Mouse (Mus musculus) urinary bladder, postnatal 25 days (tissue): ENCODE data around the gene Rtraf.

Source experiments
- DNase-seq: peaks from one replicate; pipeline ENCODE4 v3.0.0; 2022; ENCODE audit warnings: low spot score

Gene Rtraf

DNA sequence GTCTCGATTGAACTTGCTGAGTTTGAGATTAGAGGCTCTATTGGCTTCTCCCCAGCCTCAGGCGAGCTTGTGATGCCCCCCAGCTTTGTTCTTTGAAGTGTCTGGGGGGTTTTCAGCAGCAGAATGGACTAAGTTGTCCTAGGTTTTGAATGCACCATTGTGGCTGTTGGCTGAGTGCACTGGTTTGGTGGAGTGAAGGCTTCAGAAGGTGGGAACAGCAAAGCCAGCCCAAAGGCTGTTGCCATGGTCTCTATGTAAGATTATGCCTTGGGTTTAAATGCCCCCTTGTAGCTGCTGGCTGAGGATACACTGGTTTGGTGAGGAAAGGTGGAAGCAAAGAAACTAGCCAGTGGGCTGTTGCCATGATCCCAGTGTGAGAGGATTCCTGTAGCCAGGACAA, 23.1 kb downstream of the Rtraf start:
- no peak for DNase-seq

DNA sequence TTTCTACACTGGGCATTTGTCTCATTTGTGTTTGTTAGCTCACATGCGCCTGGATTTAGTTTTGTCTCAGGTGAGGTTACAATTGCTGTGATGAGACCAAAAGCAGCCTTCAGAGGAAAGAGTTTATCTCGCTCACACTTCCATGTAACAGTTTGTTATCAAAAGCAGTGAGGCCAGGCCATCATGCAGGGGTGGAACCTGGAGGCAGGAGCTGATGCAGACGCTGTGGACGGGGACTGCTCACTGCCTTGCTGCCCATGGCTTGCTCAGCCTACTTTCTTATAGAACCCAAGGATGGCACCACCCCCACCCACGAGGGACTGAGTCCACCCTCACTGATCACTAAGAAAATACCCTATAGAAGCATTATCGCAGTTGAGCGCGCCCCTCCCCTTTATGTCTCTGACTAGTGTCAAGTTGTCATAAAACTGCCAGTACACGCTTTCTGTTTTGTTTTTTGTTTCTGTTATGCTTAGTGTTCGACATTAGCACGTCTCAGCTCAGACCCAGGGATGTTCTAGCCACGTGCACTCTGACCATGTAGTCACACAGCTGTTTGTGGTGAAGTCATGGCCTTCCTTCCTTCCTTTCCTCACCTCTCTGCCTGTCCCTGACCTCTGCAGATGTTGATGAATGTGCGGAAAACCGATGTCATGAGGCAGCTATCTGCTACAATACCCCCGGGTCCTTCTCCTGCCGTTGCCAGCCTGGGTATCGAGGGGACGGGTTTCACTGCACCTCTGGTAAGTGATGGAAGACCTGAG, 26.9 kb downstream of the Rtraf start:
- DNase-seq, result no peak

DNA sequence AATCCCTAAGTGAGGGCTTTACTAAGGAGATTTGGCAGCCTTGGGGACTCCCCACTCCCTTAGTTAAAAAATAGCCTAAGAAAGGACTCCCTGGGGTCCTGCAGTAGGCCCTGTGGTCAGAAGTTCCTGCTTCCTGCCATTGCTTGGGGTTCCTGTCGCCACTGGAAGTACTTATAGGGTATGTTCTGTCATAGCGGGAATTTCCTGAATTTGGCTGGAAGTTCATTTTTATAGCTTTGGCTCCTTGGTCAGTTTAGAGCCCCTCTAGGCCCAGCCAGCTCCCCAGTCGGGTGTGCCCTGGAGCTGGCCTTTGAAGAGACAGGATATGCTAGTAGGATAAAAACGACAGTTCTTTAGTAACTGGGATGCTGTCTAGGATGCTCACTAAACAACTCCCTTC, 28.7 kb downstream of the Rtraf start:
- no peak for DNase-seq

DNA sequence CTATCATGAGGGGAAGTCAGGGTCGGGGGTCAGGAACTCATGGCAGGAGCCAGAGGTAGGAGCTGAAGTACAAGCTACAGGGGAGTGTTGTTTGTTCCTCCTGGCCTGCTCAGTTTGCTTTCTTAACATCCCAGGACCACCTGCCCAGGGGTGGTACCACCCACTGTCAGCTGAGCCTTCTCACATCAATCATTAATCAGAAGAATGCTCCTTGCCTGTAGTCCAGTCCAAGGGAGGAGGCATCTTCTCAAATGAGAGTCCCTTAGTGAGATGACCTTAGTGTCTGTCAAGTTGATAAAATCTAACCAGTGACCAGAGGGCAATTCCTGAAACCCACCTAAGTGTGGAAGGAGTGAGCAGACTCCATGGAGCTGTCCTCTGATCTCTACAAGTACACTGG, 35.2 kb downstream of the Rtraf start:
- DNase-seq, result no peak

DNA sequence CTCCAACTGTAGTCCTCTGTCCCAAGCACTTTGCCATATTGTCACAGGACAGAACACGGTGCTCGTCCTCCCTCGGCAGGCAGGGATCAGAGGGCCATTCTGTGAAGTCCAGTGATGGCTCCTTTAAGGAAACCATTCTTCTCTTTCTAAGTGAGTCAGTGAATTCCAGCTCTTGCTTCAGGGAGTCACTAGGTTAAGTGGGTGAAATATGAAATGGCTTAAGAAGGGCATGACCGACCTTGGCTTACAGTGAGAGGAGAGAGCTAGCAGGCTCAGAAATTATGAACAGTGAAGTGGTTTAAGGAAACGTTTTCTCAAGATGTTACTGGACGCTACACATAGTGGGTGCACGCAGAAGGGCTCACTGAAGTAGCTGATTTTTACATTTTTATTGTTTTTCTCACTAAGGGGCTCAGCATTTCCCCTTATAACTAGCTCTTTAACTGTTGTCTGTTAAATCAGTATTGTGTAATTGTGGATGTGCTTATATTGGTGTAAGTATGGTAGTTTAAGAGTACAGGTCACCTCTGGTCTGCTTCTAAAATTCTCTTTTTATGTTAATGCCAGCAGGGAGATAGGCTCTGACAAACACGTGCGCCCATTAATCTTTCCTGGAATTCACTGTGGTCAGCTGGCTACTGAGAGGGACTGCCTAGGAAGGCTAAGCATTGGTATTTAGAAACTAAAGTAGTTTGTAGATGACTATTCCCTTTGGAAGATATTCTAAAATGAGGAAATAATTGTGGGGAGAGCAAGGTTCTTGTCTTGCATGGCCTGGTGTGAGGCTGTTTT, 37.6 kb downstream of the Rtraf start:
- no peak for DNase-seq

DNA sequence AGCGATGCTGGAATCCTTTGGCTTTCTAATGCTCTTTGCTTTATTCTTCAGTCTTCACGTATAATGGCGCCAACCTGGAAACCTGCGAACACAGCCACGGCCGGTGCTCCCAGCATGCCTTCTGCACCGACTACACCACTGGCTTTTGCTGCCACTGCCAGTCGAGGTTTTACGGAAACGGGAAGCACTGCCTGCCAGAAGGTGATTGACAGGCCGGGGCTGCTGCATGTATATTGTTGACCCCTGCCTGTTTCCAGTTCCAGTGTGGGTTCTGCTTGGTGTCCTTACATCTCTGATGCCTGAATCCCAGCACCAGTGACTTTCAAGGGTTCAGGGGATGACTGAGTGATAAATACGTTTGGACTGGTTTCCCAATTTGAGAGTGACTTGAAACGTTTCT, 45.7 kb downstream of the Rtraf start:
- no peak for DNase-seq

DNA sequence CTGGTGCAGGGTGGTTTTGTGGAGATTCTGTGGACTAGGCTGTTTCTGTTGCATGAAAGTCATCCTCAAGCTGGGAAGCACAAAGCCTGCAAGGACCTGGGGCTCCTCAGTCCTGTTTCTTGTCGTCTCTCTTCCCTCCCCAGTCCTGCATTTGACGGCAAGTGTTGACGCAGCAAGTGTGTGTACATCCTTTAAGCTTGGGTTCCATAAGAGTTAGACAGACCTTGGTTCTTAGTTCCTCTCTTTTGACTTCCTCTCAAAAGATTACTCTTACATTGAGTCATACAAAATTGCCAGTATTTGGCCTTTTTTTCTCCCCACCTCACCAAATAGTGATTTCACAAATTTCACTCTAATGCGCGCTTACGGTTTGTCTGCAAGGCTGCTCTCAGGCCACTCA, 46.3 kb downstream of the Rtraf start:
- DNase-seq, result no peak

DNA sequence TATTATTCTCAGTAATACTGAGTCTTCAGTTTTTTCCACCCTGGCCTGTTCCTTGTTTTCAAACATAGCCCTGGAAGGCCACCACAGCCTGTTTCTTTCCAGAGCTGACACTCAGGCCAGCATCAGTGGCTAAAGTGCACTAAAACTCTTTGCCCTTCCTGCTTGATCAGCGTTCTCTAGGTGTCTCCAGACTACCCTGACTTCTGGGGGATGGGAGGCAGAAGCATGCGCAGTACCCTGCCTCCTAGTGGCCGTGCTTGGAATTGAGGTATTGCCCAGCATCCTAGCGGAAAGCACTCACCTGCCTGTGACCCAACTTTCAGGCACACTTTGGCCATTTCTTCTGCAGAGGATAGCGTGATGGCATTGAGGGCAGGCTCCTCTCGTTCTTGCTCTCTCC, 46.7 kb downstream of the Rtraf start:
- peak; percentile 62 for DNase-seq

DNA sequence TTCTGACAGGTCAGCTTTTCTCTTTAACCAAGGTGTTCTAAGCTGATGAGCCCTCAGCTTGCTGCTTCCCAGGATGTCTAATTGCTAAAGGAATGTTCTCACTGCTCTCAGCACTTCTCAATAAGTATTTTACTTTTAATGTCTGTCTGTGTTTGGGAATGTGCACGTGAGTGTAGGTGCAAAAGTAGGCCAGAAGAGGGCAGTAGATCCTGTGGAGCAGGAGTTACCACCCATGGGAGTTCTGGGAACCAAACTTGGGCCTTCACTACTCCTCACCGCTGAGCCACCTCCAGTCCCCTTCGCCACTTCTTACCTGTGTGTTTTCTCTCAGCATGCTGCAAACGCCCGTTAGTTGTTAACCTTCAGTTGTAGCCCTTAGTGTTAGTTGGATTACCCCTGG, 47.4 kb downstream of the Rtraf start:
- DNase-seq, result no peak

DNA sequence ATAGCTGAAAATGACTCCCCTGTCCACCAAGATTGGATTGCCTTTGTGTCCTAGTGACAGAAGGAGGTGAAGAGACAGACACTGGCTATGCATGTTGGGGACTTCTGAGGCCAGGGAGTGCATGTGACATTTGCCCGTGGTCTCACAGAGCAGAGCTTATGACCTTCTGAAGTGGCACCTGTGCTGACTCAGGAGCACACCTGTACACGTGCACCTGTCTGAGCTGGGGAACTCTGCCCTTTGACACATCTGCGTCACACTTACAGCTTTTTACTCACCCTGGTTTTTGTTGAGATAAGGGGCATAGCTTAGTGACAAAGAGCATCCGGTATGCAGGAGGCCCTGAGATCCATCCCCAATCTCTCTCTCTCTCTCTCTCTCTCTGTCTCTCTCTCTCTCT, 48.1 kb downstream of the Rtraf start:
- DNase-seq, result no peak

DNA sequence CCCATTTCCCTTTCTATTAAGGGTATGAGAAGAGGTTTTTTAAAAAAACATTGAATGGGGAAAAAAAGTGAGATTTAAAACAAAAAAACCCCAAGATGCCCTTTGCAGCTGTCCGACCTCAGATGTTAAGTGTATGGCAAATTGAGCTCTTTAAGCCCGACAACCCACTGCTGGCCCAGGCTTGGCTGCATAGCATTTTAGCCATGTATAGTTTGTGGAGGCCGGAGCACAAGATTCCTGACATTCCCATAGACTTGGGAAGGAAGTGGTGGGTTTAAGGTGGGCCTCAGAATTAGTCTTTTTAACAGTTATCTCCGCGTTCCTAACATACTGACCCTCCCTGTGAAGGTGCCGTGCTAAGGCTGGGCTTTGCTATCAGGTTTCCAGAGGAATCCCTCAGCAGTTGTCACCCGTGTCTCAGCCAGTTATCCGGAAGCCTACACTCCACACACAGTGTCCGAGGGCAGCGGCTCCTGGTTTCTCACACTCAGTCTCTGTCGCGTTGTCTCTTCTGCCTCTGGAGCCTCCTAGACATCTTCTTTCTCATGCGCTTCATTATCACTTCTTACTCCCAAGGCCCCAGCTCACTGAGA, 49.5 kb downstream of the Rtraf start:
- no peak for DNase-seq

DNA sequence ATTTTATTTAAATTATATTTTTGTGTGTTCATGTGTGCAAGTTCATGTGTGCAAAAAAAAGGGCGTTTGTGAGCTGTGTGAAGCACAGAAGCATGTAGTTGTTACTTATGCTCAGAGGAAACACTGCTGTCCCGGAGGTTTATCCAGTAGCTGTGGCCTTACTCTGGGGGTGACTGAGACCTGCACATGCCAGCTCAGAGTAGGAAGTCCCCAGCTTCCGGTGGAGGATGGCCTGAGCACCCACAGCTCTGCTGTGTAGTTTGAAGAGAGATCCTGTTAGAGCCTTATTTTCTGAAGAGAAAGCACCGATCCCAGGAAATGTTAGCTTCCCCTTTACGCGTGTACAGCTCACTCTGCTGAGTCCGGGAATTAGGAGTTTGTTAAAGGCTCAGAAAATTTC, 52.5 kb downstream of the Rtraf start:
- DNase-seq, result no peak

DNA sequence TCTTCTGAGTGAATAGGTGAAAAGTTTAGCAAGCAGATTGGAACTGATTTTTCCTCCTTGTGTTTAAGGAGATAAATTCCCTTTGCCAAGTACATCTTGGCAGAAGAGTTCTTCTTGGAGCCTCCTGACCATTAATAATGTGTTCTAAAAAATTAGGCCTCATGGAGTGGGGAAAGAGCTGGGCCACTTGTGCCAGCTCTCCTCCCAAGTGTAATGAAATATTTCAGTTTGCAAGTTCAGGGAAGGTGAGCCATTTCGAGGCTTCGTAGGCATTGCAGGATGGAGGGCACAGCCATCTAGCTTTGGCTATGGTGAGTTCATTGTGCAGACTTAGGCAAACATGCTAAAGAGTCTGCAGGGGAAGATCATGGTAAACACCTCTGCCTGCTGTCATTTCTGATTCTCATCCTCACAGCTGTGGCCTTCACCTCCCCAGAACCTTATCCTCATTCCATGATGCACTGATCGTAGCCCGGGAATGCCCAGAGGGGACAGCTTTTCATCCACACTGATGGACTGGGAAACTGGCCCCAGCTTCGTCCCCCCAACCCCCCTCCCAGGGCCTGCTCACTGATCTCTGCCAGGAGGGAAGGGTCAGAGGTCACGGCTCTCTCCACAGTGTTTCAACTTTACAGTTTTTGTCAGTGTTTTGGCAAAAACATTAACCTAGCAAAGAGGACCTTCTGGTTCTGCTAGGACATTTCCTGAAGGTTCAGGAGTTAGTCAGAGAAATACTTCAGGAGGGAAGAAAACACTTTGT, 54.0 kb downstream of the Rtraf start:
- DNase-seq, result no peak

DNA sequence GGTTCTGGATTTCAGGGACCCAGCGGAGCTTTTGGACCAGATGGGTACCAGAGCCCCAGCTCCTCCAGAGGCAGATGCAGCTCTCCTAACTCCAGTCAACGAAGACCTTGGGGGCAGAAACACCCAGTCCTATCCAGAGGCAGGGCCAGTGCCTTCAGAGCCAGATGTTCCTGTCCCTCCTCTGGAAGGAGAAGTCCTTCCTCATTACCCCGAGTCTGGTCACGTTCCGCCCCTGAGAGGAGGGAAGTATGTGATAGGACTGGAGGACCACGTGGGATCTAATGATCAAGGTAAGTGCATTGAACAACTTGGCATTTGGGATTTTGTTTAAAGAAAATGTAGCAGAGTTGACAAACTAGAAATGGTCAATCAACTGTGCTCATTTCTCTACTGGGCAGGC, 55.0 kb downstream of the Rtraf start:
- no peak for DNase-seq

DNA sequence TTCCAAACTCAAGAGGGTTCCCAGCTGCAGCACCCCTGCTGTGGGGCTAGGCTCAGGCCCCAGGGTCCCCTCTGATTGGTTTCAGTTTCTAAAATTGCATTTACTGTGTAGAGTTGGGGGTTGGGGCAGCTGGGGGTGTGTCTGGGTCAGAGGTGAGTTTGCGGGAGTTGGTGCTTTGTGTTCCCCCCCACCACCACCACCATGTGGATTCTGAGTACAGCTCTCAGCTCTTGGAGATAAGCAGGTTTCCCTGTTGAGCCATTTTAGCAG, 57.3 kb downstream of the Rtraf start:
- DNase-seq, result no peak

DNA sequence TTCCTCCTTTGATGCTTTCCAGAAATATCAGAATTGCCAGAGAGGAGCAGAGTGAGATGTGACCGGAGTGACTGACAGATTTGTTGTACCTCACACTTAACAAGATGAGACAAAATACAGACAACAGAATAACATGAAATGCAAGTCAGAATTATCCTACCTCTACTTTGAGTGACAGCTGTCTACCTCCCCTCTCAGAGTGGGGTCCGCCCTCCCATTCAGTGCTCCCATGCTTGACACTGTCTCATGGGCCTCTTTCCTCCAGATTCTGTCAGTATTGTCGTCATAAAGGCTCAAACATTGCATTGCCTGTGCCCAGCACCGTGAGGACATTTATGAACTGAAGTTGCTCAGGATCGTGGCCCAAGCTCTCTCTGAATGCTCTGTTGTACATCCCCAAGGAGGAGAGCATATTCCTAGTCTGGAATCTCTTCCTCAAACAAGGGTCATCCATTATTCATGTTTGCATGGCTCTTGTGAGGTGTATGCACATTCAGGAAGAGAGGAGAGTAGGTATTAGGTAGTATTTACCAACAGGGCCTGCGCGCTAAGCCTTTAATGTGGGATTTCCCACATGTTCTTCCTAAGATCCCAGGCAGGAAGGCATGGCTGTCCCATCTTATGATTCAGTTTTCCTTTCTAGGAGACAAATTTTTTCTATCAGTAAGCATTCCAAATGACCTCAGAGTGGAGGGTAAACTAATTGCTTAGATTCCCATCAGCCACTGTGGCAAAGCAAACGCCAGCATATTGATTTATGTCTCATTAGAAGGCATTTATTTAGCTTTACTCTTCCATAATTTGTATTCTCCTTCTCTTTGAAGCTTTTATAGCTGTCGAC, 57.9 kb downstream of the Rtraf start:
- no peak for DNase-seq

DNA sequence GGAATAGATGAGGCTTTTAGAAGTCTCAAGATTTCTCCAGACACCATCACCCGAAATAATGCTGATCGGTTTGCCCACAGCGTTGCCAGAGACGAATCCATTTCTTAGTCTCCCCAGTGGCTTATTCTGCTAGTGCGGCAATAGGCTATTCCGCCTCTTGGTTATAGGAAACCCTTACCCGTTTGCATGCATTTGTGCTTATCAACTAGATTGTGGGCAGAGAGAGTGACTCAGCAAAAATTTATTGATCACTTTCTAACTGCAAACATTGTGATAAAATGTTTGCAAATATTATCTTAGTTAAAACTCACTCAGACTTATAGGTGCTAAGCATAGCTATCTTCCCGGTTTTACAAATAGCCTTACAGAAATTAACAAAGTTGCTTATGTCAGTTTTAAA, 59.3 kb downstream of the Rtraf start:
- no peak for DNase-seq

DNA sequence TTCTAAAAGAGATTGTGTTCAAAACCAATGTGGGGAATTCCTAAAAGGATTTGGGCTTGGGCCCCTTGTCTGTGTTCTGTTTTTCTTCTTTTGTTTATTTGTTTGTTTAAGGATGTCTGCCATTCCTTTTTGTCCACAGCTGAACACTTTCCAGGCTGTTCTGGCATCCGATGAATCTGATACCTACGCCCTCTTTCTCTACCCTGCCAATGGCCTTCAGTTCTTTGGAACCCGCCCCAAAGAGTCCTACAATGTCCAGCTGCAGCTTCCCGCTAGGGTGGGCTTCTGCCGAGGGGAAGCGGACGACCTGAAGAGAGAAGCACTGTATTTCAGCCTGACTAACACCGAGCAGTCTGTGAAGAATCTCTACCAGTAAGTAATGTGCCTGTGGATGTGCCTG, 60.1 kb downstream of the Rtraf start:
- no peak for DNase-seq

DNA sequence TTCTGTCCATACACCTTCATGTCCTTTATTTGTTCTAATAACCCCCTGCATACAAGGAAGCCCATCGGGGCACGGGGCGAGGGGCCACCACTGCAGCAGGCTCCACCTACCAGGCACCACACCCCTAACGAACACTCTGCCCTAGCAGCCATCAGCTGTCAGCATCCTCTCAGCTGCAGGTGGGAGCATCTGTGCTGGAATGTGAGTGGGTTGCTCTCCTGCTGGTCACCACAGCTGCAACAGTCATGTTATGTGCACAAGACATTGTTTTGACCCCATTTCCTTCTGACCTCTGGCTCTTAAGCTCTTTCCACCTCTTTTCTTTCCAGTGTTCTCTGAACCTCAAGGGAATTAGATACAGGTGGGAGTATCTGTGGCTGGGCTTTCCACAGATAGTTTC, 61.6 kb downstream of the Rtraf start:
- DNase-seq, result no peak
